Mouse (Mus musculus) CH12F3 (cell line): ENCODE results near the gene Ccdc8.

ENCODE experiments used
- in situ Hi-C: fragments of 300-500 bp; cut with MboI; formaldehyde crosslinking; loops from 2 replicates; pipeline ENCODE4 v1.14.3; 2020; ENCODE audit warnings: low sequenced_read_pairs

Ccdc8 gene

DNA sequence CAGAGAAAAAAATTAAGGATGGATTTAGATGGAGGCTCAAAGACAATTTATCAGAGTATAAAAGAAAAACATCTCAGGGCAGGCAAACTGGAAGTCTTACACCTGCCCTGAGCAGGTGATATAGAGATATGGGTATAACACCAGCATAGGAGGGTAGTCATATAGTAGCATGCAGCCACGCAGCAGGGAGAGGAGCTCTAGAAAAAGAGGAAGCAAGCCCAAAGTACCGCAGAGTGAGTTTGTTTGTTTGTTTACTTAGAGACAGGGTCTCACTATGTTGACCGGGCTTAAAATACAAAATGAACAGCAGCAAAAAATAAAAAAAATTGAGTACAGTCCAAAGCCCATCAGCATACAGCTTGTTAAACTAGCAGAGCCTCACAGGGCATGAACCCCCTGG is 21.3 kb upstream of the Ccdc8 start:
- in situ Hi-C loops, result no loop called here

DNA sequence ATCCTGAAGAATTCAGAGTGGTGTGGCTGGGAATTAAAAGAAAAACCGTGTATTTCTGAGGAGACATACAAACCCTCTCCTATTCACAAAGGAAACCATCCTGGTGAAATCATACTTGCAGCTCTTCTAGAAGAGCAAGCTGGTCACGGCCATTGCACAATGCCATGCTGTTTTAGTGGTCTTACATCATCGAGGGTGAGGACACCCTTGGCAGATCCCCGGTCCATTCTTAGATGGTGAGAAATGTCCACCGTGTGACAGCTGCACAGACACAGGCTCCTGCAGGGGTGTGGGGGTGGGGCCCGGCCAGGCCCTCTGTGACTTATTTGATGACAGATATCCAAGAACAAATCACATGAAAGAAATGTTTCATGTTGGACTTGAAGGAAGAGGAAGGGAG is 18.5 kb upstream of the Ccdc8 start:
- in situ Hi-C loops, result no loop called here

DNA sequence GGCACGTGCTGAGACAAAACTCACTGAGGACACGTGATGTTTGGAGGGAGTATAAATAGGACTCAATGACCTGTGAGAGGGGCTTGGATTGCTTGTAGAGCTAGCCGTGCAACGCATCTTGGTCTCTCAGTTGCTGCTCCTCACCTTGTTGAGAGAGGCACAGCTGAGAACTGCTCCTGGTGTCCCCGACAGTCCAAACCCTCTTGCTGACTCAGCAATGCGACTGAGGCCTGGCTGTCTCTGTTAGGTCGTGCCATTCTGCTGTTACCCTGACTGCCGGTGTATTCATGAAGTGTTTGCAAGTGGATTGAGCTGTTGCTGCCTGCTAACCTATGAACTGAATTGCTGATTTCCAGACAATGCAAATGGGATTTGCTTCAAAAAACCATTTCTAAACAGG is 16.2 kb upstream of the Ccdc8 start:
- in situ Hi-C loops, result no loop called here

DNA sequence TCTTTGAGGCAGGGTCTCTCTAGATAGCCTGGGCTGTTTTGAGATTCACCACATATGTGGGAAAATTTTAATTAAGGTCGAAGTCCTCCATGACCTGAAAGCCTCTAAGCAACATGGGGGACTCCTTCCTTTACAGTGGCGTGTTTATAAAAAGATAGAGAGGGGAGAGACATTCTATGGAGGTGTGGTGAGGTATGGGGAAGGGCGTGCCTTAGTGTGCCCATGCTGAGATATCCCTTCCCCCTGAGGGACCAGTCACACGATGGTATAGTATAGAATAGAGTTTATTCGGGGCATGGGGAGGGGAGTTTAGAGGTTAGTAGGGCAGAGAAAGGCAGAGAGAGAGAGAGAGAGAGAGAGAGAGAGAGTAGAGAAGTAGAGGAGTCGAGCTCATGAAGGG is 14.3 kb upstream of the Ccdc8 start:
- in situ Hi-C loops, result no loop called here

DNA sequence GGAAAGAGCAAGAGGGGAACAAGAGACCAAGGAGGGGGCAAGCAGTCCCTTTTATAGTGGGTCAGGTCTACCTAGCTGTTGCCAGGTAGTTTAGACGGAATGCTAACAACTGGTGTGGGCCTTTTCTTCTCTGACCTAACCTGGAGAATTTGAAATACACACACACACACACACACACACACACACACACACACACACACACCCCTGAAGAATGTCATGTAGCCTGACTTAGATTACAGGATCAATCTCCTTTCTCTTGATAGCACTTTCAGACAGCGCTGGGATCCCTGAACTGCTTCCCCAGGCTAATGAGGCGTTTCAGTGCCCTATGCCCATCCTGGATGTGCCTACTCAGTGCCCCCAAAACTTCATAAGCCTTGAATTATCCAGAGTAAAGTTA is 13.9 kb upstream of the Ccdc8 start:
- in situ Hi-C loops, result no loop called here

DNA sequence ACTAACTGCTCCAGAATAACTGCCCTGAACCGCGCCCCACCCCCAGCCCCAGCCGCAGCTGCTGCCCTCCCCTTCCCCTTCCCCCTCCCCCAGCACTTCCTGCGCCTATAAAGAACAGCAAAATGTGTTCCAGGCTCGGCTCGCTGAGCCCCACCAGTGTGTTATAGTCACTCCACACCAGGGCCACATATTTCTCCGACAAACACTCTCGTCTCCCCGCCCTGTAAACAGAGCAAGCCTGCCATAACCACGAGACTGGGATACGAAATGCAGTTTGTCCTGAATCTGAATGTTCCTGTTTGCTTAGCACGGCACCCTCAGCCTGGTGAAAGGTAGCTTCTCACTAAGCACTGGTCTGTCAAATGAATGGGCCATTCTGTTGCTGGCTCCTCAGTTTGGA is 12.2 kb upstream of the Ccdc8 start:
- in situ Hi-C loops, result no loop called here

DNA sequence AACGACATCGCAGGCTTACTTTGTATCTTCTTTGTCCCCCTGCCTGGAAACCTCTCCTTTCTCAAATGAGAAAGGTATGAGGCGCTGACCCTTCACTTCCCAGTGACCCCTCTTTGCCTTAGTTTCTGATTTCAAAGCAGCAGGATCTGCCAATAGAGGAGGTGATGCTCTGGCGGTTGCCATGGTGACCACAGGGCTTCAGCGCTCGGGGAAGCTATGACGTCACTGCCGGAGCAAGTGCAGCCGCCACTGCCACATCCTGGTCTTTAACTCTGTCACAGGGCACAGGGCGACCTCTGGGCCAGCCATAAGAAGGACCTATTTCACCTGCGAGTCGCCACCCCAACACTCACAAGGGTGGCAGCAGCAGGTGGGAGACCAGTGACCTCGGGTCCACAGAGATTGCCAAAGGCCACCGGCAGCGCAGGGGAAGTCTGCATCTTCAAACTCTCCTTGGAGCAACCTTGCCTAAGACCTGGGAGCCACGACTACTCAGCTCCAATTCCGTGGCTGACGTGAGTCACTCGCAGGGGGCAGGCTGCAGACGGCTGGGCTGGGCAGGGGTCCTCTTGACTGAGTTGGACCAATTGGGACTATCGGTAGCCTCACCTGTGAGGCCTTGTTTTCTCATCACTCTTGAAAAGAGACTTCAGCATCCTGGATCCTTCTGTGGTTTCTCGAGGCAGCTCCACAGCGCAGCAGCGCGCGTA is 9.5 kb upstream of the Ccdc8 start, which contains the start of gene Gm42372:
Gene Gm42372, plus strand, starts transcription at position 228 of the 710 bp plus-strand sequence.
- in situ Hi-C loops, result no loop called here

DNA sequence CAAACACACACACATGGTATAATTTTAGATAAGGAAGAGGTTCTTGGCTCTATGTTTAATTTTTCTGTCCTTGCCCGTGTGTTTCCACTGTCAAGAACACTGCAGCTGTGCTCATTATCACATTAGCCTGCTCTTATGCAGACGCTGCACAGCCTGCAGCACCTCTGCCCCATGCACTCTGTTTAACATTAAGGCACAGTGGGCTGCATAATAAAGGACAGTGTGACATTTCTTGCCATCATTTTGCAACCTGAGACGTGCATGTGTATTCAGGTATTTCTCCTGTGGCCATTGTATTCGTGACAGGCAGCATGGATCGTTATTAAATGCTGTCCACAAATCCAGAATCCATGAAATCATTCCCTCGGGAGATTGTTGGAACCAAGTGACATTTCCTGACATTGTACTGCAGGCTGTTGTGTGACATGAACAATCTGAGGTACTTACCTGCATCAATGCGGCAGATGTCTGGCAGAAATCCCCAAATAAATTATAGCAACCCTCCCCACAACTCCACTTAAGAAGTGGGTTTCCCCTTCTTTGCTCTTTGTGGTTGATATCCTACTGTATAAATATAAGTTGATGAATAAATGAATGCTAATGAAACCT is 4.9 kb upstream of the Ccdc8 start:
- in situ Hi-C loops, result no loop called here

DNA sequence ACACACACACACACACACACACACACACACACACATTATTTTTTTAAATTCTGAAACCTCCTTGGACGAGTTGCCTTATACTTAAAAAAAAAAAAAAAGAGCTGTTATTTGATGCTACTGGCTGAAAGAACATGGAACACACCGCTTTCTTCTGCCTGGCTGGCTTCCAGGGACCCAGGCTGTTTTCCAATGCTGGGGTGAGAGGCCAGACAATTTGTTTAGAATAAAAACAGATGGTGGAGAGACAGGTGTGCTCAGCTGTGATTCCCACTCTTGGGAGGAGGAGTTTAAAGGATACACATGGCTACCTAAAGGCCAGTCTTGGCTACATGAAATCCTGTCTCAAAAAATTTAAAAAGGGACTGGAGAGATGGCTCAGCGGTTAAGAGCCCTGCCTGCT is 4.1 kb upstream of the Ccdc8 start:
- in situ Hi-C loops, result no loop called here

DNA sequence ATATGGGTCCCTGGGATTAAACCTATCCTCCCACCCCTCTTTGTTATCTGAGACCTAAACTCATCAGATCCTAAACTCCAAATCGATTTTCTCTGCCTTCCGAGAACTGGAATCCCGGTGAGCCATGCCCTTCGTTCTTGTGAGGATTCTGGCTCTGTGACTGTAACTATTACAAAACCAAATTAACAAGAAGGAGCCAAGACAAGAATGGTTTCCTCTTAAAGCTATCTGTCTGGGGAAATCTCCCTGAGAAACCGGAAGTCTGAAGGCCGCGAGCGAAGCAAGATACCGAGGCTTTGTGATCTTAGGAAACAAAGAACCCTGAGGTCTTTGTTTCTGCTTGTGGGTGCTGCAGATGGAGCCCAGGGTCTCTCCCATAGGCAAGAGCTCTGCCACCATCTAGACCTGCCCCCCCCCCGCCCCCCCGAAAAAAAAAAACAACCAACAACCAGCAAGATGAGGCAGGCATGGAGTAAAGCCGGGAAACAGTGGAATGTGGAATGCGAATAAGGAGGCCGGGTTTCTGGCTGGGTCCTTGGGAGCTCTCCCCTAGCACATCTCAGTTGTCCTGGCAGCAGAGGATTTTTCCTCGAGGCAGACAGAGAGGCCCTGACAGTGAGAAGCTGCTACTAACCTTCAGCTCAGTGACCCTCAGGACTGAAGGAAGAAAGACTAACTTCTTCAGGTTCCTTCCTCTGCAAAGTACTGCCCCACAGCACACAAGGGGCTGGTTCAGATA is 2.3 kb upstream of the Ccdc8 start:
- in situ Hi-C loops, result no loop called here

DNA sequence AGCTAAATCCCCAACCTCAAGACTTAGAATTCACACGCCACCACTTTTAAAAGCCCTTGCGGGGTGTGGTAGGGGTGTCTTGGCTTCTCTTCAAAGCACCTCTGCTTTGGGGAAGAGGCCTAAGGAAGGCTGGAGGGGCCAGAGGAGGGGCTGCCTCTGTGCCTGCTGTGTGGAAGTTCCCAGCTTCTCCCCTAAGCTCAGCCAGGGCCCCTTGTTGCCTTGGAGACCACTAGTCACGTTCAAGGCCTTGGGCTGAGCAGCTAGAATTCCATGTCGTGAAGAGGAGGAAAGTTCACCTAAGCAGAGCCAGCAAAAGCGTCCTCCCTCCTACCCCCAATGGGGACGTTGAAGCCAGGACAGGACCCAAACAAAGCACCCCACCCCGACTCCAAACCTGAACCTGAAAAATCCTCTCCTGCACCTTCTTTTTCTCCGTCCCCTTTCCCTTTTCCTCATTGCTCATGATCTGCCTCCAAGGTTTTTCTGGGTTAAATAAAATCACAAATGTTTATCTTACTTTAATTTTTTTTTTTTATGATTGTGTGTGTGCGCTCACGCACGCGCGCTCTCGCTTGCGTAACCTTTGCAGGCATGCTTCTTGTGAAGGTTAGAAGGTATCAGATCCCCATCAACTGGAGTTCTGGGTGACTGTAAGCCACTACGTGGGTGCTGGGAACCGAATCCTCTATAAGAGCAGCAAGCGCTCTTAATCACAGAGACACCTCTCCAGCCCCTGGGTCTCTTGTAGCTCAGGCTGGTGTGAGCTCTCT is 642 bp upstream of the Ccdc8 start:
- in situ Hi-C loops, result no loop called here

DNA sequence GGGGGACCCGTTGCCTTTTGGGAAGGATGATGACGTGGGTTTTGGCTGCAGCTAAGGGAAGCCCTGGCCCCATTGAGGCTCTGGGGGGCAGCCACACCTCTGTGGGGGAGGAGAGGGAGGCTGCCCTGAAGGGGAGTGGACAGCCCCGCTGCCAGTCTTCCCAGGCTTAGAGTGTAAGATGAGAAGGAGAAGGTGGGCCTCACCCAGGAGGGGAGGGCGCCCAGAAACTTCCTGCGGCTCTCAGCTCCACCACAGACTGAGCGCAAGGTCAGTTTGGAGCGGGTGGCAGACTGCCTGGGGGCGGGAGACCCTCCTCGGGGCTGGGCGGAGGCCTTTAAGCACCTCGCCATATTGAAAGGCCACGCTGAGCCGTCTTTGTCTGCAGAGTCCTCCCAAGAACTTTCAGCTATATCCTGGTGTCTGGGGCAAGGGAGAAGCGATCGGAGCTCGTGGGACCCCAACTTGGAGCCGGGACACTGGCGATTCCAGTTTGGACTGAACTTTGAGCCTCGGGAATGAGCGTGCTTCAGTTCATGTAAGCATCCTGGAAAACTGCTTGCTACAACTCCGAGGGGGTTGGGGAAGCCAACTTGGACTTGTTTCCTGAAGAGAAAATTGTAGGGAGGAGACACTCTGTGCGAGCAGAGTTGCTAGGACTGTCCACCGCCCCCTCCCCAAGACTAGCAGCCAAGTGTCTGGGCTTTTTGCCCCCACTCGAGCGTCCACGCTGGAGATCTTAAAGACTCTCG is 1.3 kb downstream of the Ccdc8 start:
- in situ Hi-C loops, result no loop called here

DNA sequence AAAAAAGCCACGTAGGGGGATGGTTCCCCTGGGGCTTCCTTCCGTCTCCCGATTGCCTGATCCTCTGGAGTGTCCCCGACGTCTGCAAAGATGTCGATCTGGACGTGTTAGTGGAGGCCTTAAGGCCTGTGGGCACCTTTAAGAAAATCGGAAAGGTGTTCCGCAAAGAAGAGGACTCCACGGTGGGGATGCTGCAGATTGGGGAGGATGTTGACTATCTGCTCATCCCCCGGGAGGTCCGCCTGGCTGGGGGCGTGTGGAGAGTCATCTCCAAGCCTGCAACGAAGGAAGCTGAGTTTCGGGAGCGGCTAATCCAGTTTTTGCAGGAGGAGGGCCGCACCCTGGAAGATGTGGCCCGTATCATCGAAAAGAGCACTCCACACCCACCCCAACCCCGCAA is 1.9 kb downstream of the Ccdc8 start:
- in situ Hi-C loops, result no loop called here

DNA sequence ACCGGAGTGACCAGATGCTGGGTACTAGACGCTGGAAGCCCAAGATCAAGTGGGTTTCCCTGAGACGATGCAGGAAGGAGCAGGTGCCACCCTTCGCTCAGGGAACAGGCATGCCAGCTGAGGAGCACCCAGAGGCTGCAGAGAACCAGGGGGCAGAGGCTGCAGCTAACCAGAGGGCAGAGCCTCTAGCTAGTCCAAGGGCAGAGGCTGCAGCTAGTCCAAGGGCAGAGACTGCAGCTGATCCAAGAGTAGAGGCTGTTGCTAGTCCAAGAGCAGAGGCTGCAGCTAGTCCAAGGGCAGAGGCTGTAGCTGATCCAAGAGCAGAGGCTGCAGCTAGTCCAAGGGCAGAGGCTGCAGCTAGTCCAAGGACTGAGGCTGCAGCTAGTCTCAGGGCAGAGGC is 2.8 kb downstream of the Ccdc8 start:
- in situ Hi-C loops, result loop anchor here (5.0 kb wide), 1 partner anchor 43 kb away; no protein-coding TSS in a partner anchor

DNA sequence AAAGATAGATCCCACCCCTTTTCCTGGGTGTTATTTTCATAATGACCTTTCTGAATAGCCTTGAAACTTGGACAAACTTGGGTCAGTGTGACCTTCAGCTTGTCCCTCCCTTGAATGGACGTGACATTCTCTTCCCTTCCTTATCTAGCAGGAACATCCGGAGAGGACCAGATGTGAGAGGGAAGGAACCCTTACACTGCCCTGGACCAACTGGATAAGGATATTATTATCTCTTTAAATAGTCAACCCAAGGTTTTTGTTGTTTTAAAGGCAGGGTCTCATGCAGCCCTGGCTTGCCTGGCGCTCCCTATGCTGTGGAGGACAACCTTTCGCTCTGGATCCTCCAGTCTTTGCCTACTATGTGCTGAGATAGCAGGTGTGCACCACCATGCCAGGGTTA is 6.7 kb downstream of the Ccdc8 start:
- in situ Hi-C loops, result loop anchor here (5.0 kb wide), 1 partner anchor 47 kb away; no protein-coding TSS in a partner anchor

DNA sequence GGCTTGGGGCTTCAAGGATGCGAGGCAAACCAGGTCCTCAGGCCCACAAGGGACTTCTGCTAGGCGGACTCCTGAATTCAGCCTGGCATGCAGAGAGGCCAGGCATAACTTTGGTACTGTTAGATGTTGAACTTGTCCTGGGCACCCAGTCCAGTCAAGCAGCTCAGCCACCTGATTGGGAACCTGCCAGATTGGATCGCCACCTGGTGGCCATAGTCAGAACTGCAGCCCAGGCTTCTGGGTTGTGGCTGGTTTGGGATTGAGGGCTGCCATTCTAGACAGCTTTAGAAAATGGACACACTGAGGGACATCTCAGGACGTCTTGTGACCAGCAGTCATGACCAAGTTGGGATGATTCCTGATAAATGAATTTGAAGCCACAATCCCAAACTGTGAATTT is 7.1 kb downstream of the Ccdc8 start:
- in situ Hi-C loops, result loop anchor here (5.0 kb wide), 1 partner anchor 47 kb away; no protein-coding TSS in a partner anchor

DNA sequence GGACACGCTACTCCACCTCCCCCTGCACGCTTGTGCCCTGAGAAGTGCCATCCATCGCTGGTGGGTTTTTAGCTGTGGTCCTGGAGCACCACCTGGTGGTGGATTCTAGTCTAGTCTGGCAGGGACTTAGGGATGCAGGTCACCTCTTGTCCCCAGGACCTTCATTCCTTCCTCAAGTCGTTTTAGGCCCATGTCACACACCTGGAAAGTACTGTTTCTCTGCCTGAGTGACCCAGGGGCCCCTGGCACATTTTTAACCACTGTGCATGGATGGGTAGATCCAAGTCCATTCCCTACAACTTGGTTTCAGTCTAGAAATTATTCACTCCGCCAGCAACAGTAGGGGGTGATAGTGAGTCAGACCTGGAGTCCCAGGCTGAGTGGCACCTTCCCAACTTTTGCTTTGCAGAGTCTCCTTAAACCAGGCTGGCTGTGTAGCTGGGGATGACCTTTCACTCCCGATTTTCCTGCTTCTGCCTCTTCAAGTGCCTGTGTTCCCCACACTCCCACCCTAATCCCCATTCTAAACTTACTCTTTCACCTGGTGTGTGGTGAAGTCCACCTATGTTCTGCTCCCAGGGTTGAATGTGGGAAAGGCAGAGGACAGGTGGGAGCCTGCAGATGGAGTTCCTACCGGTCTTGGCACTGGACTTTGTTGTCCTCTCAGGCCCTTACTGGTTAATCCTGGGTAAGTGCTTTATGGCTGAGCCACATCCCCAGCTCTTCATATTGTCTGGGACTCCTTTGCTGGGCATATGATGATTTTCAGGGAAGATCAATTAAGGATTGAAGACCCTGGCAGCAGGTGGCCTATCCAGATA is 10.1 kb downstream of the Ccdc8 start:
- in situ Hi-C loops, result no loop called here

DNA sequence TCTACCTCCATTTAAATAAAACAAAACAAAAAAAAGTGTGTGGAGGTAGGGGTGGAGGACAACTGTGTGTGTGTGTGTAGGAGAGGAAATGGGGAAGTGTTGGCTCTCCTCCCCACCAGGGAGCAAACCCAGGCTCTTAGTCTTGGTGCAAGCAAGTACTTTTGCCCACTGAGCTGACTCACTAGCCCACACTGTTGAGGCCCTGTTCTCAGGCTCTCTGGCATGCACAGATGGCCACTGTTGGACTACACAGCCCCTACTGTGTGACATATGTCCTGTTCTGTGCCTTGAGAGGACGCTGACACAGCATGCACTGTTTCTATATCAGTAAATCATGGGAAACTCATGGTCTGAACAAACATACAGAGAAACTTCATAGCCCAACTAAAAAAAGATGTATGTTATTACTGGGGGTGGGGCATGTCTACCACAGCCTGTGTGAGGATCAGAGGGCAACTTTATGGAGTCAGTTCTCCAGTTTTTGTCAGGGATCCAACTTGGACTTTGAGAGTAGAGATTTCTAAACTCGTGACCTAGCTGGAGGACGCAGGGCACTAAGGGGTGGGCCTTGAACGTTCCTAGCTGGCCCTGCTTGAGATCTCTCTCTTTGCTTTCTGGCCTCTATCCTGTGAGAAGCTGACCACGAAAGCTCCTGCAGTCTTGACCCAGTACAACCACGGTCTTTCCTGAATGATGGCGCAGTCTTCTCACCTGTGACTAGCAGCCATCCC is 10.9 kb downstream of the Ccdc8 start:
- in situ Hi-C loops, result no loop called here

DNA sequence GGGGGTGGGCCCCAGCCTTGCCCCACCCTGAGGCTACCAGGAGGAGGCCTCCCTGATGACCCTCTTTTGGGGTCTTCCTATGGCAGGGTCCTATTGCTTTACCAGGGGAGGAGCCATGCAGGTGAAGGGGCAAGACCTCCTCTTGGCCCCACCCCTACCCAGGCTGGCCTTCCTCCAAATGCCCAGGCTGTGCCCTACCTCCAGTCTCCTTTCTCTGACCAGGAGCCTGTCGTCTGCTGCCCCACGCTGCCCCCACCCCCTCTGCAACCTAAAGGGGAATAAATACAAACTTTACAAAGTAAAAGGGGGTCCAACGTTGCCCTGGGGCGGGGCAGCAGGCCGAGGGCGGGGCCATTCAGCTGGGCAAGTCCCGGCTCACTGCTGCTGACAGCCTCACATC is 12.2 kb downstream of the Ccdc8 start:
- in situ Hi-C loops, result no loop called here
